In genomic region chr7:28781261-28781663, GRCm38 (mm10) we compare ENCODE assay signal across 13 mouse cellular contexts. TPM values are rescaled to one million over a fixed set of nuclear protein-coding genes. Genes with fewer than 3 reads are reported as not detected.
DNase-seq lines count a peak whose midpoint lies in the region; ATAC-seq and TF ChIP-seq lines count a peak whose summit lies in the region.
"Had no signal": no experiment of that assay in that cellular context is flagged by ENCODE, and none has a peak within 500 bp of the region (broad histone marks: within the 10 kb centered on the region; RNA-seq: fewer than 3 reads in every experiment).

No protein-coding gene starts in this region.

- ATAC-seq in heart, embryonic 11.5 days (replicated peaks; ENCODE audit: insufficient number of reproducible peaks, low FRiP score, low TSS enrichment) = no peak

- no peak overlapping the region for H3K9ac ChIP-seq in heart, adult 2 months (ENCODE audit: low read depth, low read length)
- H3K9ac ChIP-seq in heart, embryonic 11.5 days (ENCODE audit: low read depth, low read length) = no peak overlapping the region

- intact Hi-C loops in heart, adult 2 months (cut with DNase I) = loop anchor here (2.0 kb wide), 2 partner anchors 16 to 258 kb away; no protein-coding TSS in a partner anchor
- intact Hi-C loops in left cerebral cortex, postnatal 10 days (cut with DNase I) = loop anchor here (5.0 to 10.0 kb wide), 2 partner anchors 184 to 256 kb away; partner anchors contain the start of gene Actn4

- TF ChIP-seq CTCF in heart, adult 2 months (IDR thresholded peaks at IDR 0.05) = no peak
- TF ChIP-seq CTCF in lung, adult 2 months (IDR thresholded peaks at IDR 0.05; ENCODE audit: insufficient read depth, low read length) = no peak
- no peak for TF ChIP-seq CTCF in olfactory bulb, adult 2 months (IDR thresholded peaks at IDR 0.05; ENCODE audit: insufficient read depth, low read depth, low read length)

- H3K36me3 ChIP-seq in heart, adult 2 months (ENCODE audit: control insufficient read depth, insufficient read depth, low read length) = no peaks in the 10 kb centered on the region
- H3K36me3 ChIP-seq in heart, embryonic 11.5 days (ENCODE audit: control insufficient read depth, insufficient read depth, low read length) = no peaks in the 10 kb centered on the region; the same call in 1 of the 2 replicates

- no peaks in the 10 kb centered on the region for H3K9me3 ChIP-seq in heart, embryonic 11.5 days (replicated peaks; ENCODE audit: control insufficient read depth, low read length)

- peak overlapping the region; percentile 29; the same call in 1 of the 2 replicates for H3K27ac ChIP-seq in heart, adult 2 months
- H3K27ac ChIP-seq in heart, embryonic 11.5 days (ENCODE audit: low read depth, low read length) = no peak overlapping the region
- peak overlapping the region; percentile 12; the same call in 1 of the 2 replicates for H3K27ac ChIP-seq in olfactory bulb, adult 2 months (ENCODE audit: insufficient read depth, low read depth, low read length)

- DNase-seq in heart, adult 2 months = peak in 1 of 2 experiments; percentile 60
- peak; percentile 41 to 54 for DNase-seq in lung, postnatal 4 days
- DNase-seq in lung, adult 2 months = no peak
- DNase-seq in thymus, postnatal 4 days = peak; percentile 84
- DNase-seq in left cerebral cortex, postnatal 10 days (ENCODE audit: extremely low spot score in 1 of 2, low spot score in 2 of 2) = no peak
- DNase-seq in frontal cortex, postnatal 25 days (ENCODE audit: low spot score in 2 of 2) = no peak
- DNase-seq: cerebellum, adult 11-12 months had no signal

- H3K27me3 ChIP-seq in heart, adult 2 months (ENCODE audit: control insufficient read depth, insufficient read depth, low read length) = no peaks in the 10 kb centered on the region
- no peaks in the 10 kb centered on the region for H3K27me3 ChIP-seq in heart, embryonic 11.5 days (ENCODE audit: control insufficient read depth, insufficient read depth, low read length)

- TF ChIP-seq POLR2A in heart, adult 2 months (IDR thresholded peaks at IDR 0.05; ENCODE audit: insufficient read depth, low read depth, low read length) = no peak
- TF ChIP-seq POLR2A in lung, adult 2 months (IDR thresholded peaks at IDR 0.05; ENCODE audit: borderline replicate concordance, extremely low read depth, low read depth, low read length) = no peak
- TF ChIP-seq POLR2A in olfactory bulb, adult 2 months (IDR thresholded peaks at IDR 0.05; ENCODE audit: insufficient read depth, low read depth, low read length) = no peak

- no peaks in the 10 kb centered on the region for H3K79me2 ChIP-seq in heart, adult 2 months (replicated peaks; ENCODE audit: control insufficient read depth, insufficient read depth, low read length)

- 86% methylated on average over 8 of the region's 8 CpGs for WGBS in heart, adult 2 months
- WGBS in heart, embryonic 11.5 days (ENCODE audit: insufficient replicate concordance) = 84% methylated on average over 8 of the region's 8 CpGs
- 86% methylated on average over 8 of the region's 8 CpGs for whole genome bisulfite sequencing in lung, adult 2 months
- WGBS in olfactory bulb, adult 2 months = 75% methylated on average over 8 of the region's 8 CpGs

- no peak overlapping the region for H3K4me3 ChIP-seq in heart, adult 2 months
- no peak overlapping the region for H3K4me3 ChIP-seq in heart, embryonic 11.5 days (ENCODE audit: low read depth, low read length)
- no peak overlapping the region for H3K4me3 ChIP-seq in lung, adult 2 months (replicated peaks; ENCODE audit: extremely low read depth, low read depth, low read length)
- no peak overlapping the region for H3K4me3 ChIP-seq in olfactory bulb, adult 2 months (ENCODE audit: insufficient read depth, low read depth, low read length)
- H3K4me3 ChIP-seq: erythroblast, embryonic 14.5 days had no signal

- TF ChIP-seq EP300 in heart, adult 2 months (IDR thresholded peaks at IDR 0.05; ENCODE audit: insufficient read depth, low read depth, low read length) = no peak

- H3K4me1 ChIP-seq in heart, adult 2 months (ENCODE audit: control insufficient read depth, insufficient read depth, low read length) = peaks cover 4% of the 10 kb centered on the region
- peaks cover 7% of the 10 kb centered on the region for H3K4me1 ChIP-seq in heart, embryonic 11.5 days (ENCODE audit: control insufficient read depth, insufficient read depth, low read length)
- peaks cover 4% of the 10 kb centered on the region; the same call in 1 of the 2 replicates for H3K4me1 ChIP-seq in lung, adult 2 months (ENCODE audit: control insufficient read depth, insufficient read depth, low read length)
- H3K4me1 ChIP-seq in olfactory bulb, adult 2 months (ENCODE audit: control insufficient read depth, insufficient read depth, low read length) = peaks cover 23% of the 10 kb centered on the region

- no peak overlapping the region for H3K4me2 ChIP-seq in heart, embryonic 11.5 days

RNA-seq across cellular contexts. Expression of gene Rinl, which starts 7.5 kb away (rescaled TPM):
- 1 to 10 TPM; 1.3 to 2.0 TPM for total RNA-seq in heart, adult 2 months (2021)
- 3.2 and 3.3 TPM in 2 replicates for polyA plus RNA-seq in heart, adult 2 months (2012; rRNA removed)
- polyA plus RNA-seq in heart, embryonic 11.5 days (2014; fragmentation: Nextera tagmentation; extraction: Ambion mirVana) = 2.4 and 2.5 TPM in 2 replicates
- polyA plus RNA-seq in lung, adult 2 months (2012; rRNA removed) = 11.2 and 14.5 TPM in 2 replicates
- polyA plus RNA-seq in olfactory bulb, adult 2 months (2012; ENCODE audit: insufficient read depth, insufficient read length, low replicate concordance, missing spikeins) = not detected in 2 replicates
- total RNA-seq in left cerebral cortex, postnatal 10 days (2021) = 1 to 10 TPM in 1 of 2 experiments, under 1 TPM in 1; 0.83 to 3.5 TPM

RNA-seq across cellular contexts. Expression of gene Nfkbib, which starts 13.9 kb away (rescaled TPM):
- total RNA-seq in heart, adult 2 months (2021) = 10 to 100 TPM; 25.1 to 31.6 TPM
- polyA plus RNA-seq in heart, adult 2 months (2012; rRNA removed) = 18.7 and 27.8 TPM in 2 replicates
- 34.7 and 38.0 TPM in 2 replicates for polyA plus RNA-seq in heart, embryonic 11.5 days (2014; fragmentation: Nextera tagmentation; extraction: Ambion mirVana)
- polyA plus RNA-seq in lung, adult 2 months (2012; rRNA removed) = 48.5 and 49.2 TPM in 2 replicates
- not detected in 2 replicates for polyA plus RNA-seq in olfactory bulb, adult 2 months (2012; ENCODE audit: insufficient read depth, insufficient read length, low replicate concordance, missing spikeins)
- total RNA-seq in left cerebral cortex, postnatal 10 days (2021) = 10 to 100 TPM; 34.7 to 39.6 TPM

RNA-seq across cellular contexts. Expression of gene Sirt2, which starts 14.7 kb away (rescaled TPM):
- total RNA-seq in heart, adult 2 months (2021) = 10 to 100 TPM; 78.8 to 92.3 TPM
- 82.9 and 103 TPM in 2 replicates for polyA plus RNA-seq in heart, adult 2 months (2012; rRNA removed)
- polyA plus RNA-seq in heart, embryonic 11.5 days (2014; fragmentation: Nextera tagmentation; extraction: Ambion mirVana) = 52.2 and 55.3 TPM in 2 replicates
- 84.9 and 102 TPM in 2 replicates for polyA plus RNA-seq in lung, adult 2 months (2012; rRNA removed)
- not detected in 2 replicates for polyA plus RNA-seq in olfactory bulb, adult 2 months (2012; ENCODE audit: insufficient read depth, insufficient read length, low replicate concordance, missing spikeins)
- 100 to 1,000 TPM; 131 to 154 TPM for total RNA-seq in left cerebral cortex, postnatal 10 days (2021)

RNA-seq across cellular contexts. Expression of gene Ccer2, which starts 25.3 kb away (rescaled TPM):
- not detected for total RNA-seq in heart, adult 2 months (2021)
- not detected in 2 replicates for polyA plus RNA-seq in heart, adult 2 months (2012; rRNA removed)
- polyA plus RNA-seq in heart, embryonic 11.5 days (2014; fragmentation: Nextera tagmentation; extraction: Ambion mirVana) = not detected in 2 replicates
- not detected in 2 replicates for polyA plus RNA-seq in lung, adult 2 months (2012; rRNA removed)
- polyA plus RNA-seq in olfactory bulb, adult 2 months (2012; ENCODE audit: insufficient read depth, insufficient read length, low replicate concordance, missing spikeins) = not detected in 2 replicates
- total RNA-seq in left cerebral cortex, postnatal 10 days (2021) = 1 to 10 TPM in 1 of 2 experiments, under 1 TPM in 1; 0.45 to 1.4 TPM
- total RNA-seq: heart, adult 8-10 months; liver, adult 2 months had no signal
- polyA plus RNA-seq: C2C12; erythroblast, embryonic 14.5 days; liver, adult 2 months had no signal

RNA-seq across cellular contexts. Expression of gene Hnrnpl, which starts 27.1 kb away (rescaled TPM):
- 100 to 1,000 TPM; 192 to 206 TPM for total RNA-seq in heart, adult 2 months (2021)
- polyA plus RNA-seq in heart, adult 2 months (2012; rRNA removed) = 208 and 348 TPM in 2 replicates
- polyA plus RNA-seq in heart, embryonic 11.5 days (2014; fragmentation: Nextera tagmentation; extraction: Ambion mirVana) = 210 and 212 TPM in 2 replicates
- polyA plus RNA-seq in lung, adult 2 months (2012; rRNA removed) = 166 and 244 TPM in 2 replicates
- 179 and 465 TPM in 2 replicates for polyA plus RNA-seq in olfactory bulb, adult 2 months (2012; ENCODE audit: insufficient read depth, insufficient read length, low replicate concordance, missing spikeins)
- total RNA-seq in left cerebral cortex, postnatal 10 days (2021) = 100 to 1,000 TPM; 459 to 475 TPM

Comparison
In these comparisons a context has a peak if more than half of its experiments do, and no peak if none do; other contexts are left out.
1. DNase-seq: peak in lung, postnatal 4 days (2 of 2) and thymus, postnatal 4 days (single experiment); none in lung, adult 2 months (single experiment), left cerebral cortex, postnatal 10 days (0 of 2) and frontal cortex, postnatal 25 days (0 of 2).
2. RNA of gene Nfkbib, which starts 13.9 kb away (polyA plus RNA-seq): 48.5 to 49.2 TPM in lung, adult 2 months, 34.7 to 38.0 TPM in heart, embryonic 11.5 days and 18.7 to 27.8 TPM in heart, adult 2 months; not detected in olfactory bulb, adult 2 months; every median in the first group is over 10 times any median in the second.